Mouse (Mus musculus): ENCODE data around the gene Necab3.

GRCm38 (mm10) chr2:154498571-154498970 lies 60.1 kb downstream of the Necab3 start:
- no peak for TF ChIP-seq CTCF (IDR thresholded peaks at IDR 0.05; ENCODE audit: control insufficient read depth, insufficient read depth, insufficient read length)
- no peak for TF ChIP-seq MAX (IDR thresholded peaks at IDR 0.05)

All from C2C12 (cell line).